Mouse (Mus musculus): ENCODE data around the gene Mlkl. TPM values are rescaled to one million over a fixed set of nuclear protein-coding genes. Genes with fewer than 3 reads are reported as not detected.
"Not testable (repeated sequence)": the region's sequence is repeated elsewhere in the genome, so short reads cannot be mapped to it uniquely, and the experiment has no call there.

Mlkl gene
- polyA plus RNA-seq, 1 experiment from 2014 or later: 2.5 TPM

GRCm38 (mm10) chr8:111291733-111292132 is 46.2 kb downstream of the Mlkl start:
- WGBS (ENCODE audit: insufficient replicate concordance): 86% methylated on average over 7 of the region's 7 CpGs

DNA sequence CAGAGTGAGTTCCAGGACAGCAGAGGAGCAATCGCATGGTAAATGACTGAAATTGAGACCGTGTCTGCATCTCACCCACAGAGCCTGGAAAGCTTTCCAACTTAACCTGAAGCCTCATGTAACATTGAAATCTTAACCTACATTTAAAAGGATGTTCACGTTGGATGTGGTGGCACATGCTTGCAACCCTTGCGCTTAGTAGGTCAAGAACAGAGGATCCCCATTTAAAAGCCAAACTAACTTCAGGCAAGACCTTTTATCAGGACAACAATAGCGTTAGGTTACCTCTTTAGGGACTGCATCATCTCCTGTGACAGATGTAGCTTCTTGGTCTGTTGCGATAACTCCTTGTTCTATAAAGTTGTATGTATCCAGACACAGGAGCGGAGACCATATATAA is 47.4 kb downstream of the Mlkl start:
- ATAC-seq (ENCODE audit: low read depth): no peak

More at GRCm38 (mm10) chr8:111291733-111292132, 46.2 kb downstream of the Mlkl start:
- Histone ChIP-seq H3K27me3 (no peaks in the 10 kb centered on the region), H3K9me3 (replicated peaks) (no peaks in the 10 kb centered on the region), H3K9ac (no peak overlapping the region), H3K27ac (no peak overlapping the region), H3K4me2 (no peak overlapping the region), H3K36me3 (peaks cover 96% of the 10 kb centered on the region), H3K4me1 (replicated peaks) (peaks cover 24% of the 10 kb centered on the region), H3K4me3 (replicated peaks) (no peak overlapping the region)
- DNase-seq (no peak), ATAC-seq (ENCODE audit: low read depth) (no peak)

GRCm38 (mm10) chr8:111285603-111286002 is 52.4 kb downstream of the Mlkl start:
- no peak overlapping the region for H3K4me2 ChIP-seq
- DNase-seq (no peak), ATAC-seq (ENCODE audit: low read depth) (no peak)
- H3K9me3 ChIP-seq (replicated peaks): no peaks in the 10 kb centered on the region
- no peak overlapping the region for H3K4me3 ChIP-seq (replicated peaks)
- WGBS (ENCODE audit: insufficient replicate concordance): 94% methylated on average over 4 of the region's 4 CpGs
- no peaks in the 10 kb centered on the region for H3K27me3 ChIP-seq
- no peak overlapping the region for H3K9ac ChIP-seq
- H3K4me1 ChIP-seq (replicated peaks): no peaks in the 10 kb centered on the region
- H3K27ac ChIP-seq: no peak overlapping the region
- H3K36me3 ChIP-seq: peaks cover 96% of the 10 kb centered on the region

More for the DNA sequence above, 47.4 kb downstream of the Mlkl start:
- no peak overlapping the region for H3K9ac ChIP-seq
- peaks cover 97% of the 10 kb centered on the region for H3K36me3 ChIP-seq
- H3K9me3 ChIP-seq (replicated peaks): no peaks in the 10 kb centered on the region
- H3K4me2 ChIP-seq: no peak overlapping the region
- H3K4me3 ChIP-seq (replicated peaks): no peak overlapping the region
- no peak overlapping the region for H3K27ac ChIP-seq
- H3K4me1 ChIP-seq (replicated peaks): peaks cover 15% of the 10 kb centered on the region
- no peaks in the 10 kb centered on the region for H3K27me3 ChIP-seq
- WGBS (ENCODE audit: insufficient replicate concordance): 94% methylated on average over 7 of the region's 7 CpGs
- DNase-seq: no peak

DNA sequence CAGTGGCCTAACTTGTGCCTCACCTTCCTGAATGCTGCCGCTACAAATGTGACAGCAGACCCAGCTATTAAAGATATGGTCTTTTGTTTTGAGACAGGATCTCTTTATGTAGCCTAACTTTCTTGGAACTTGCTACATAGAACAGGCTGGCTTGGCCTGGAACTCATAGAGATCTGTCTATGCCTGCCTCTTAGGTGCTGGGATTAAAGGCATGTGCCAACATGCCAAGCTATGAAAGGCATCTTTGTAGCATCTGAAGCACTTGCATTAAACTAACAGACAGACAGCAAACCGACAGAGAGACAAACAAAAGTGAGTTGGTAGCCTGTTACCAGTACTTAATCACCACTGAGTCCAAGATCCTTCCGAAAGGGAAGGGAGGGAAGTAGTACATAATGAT is 55.9 kb downstream of the Mlkl start:
- H3K4me2 ChIP-seq: no peak overlapping the region
- H3K27ac ChIP-seq: no peak overlapping the region
- 94% methylated on average over 3 of the region's 3 CpGs for WGBS (ENCODE audit: insufficient replicate concordance)
- H3K9ac ChIP-seq: no peak overlapping the region
- H3K36me3 ChIP-seq: peaks cover 96% of the 10 kb centered on the region
- H3K27me3 ChIP-seq: no peaks in the 10 kb centered on the region
- H3K9me3 ChIP-seq (replicated peaks): no peaks in the 10 kb centered on the region
- no peak for DNase-seq
- no peaks in the 10 kb centered on the region for H3K4me1 ChIP-seq (replicated peaks)
- H3K4me3 ChIP-seq (replicated peaks): no peak overlapping the region
- no peak for ATAC-seq (ENCODE audit: low read depth)

DNA sequence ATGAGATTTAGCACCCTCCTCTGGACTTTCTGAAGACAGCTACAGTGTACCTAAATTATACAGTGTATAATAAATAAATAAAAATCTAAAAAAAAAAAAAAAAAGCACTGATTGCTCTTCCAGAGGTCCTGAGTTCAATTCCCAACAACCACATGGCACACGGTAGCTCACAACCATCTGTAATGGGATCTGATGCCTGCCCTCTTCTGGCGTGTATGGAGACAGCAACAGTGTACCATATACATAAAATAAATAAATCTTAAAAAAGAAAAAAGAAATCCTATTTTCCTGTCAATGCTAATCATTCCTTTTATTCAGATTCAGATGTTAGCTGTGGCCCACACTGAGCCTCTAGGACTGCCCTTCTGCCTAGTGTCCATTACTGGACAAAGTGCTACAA is 69.7 kb downstream of the Mlkl start:
- WGBS (ENCODE audit: insufficient replicate concordance): 63% methylated on average over 2 of the region's 2 CpGs
- H3K27ac ChIP-seq: no peak overlapping the region
- no peak overlapping the region for H3K4me3 ChIP-seq (replicated peaks)
- H3K27me3 ChIP-seq: no peaks in the 10 kb centered on the region
- H3K4me2 ChIP-seq: no peak overlapping the region
- H3K9ac ChIP-seq: no peak overlapping the region
- no peak for DNase-seq
- no peaks in the 10 kb centered on the region for H3K9me3 ChIP-seq (replicated peaks)
- H3K36me3 ChIP-seq: peaks cover 32% of the 10 kb centered on the region
- ATAC-seq (ENCODE audit: low read depth): no peak
- H3K4me1 ChIP-seq (replicated peaks): no peaks in the 10 kb centered on the region

GRCm38 (mm10) chr8:111266161-111266560 is 71.8 kb downstream of the Mlkl start:
- H3K4me1 ChIP-seq (replicated peaks); H3K27ac ChIP-seq; ATAC-seq (ENCODE audit: low read depth); DNase-seq; H3K27me3 ChIP-seq; H3K4me3 ChIP-seq (replicated peaks); H3K9me3 ChIP-seq (replicated peaks); H3K4me2 ChIP-seq; H3K9ac ChIP-seq: not testable (repeated sequence)
- 72% methylated on average over 7 of the region's 7 CpGs for WGBS (ENCODE audit: insufficient replicate concordance)
- H3K36me3 ChIP-seq: peaks cover 15% of the 10 kb centered on the region

DNA sequence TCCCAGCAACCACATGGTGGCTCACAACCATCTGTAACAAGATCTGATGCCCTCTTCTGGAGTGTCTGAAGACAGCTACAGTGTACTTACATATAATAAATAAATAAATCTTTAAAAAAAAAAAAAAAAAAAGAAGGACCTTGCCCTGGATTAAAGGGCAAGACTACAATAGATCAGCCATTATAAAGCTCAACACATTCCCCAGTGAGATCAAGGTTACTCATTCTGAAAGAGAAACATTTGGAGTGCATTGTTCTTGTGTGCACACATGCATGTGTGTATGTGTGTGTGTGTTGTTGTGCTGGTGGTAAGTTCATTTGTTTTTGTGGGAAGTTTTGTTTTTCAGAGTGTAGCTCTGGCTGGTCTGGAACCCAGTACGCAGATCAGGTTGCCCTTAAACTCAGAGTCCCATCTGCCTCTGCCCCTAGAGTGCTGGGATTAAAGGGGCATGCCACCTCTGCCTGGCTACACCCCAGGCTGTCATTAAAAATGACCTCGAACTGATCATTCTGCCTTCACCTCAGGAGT is 73.2 kb downstream of the Mlkl start:
- H3K9ac ChIP-seq: no peak overlapping the region
- peaks cover 10% of the 10 kb centered on the region for H3K4me1 ChIP-seq (replicated peaks)
- no peak overlapping the region for H3K4me3 ChIP-seq (replicated peaks)
- no peaks in the 10 kb centered on the region for H3K9me3 ChIP-seq (replicated peaks)
- WGBS (ENCODE audit: insufficient replicate concordance): 64% methylated on average over 2 of the region's 2 CpGs
- H3K27me3 ChIP-seq: peaks cover 16% of the 10 kb centered on the region; the same call in 1 of the 2 replicates
- peaks cover 4% of the 10 kb centered on the region; the same call in 1 of the 2 replicates for H3K36me3 ChIP-seq
- H3K4me2 ChIP-seq: no peak overlapping the region
- ATAC-seq (ENCODE audit: low read depth) (no peak), DNase-seq (no peak)
- H3K27ac ChIP-seq: no peak overlapping the region

- H3K4me3 ChIP-seq (replicated peaks): no peak overlapping the region
- H3K27me3 ChIP-seq: peaks cover 18% of the 10 kb centered on the region; the same call in 1 of the 2 replicates
- H3K4me2 ChIP-seq: no peak overlapping the region
- DNase-seq (peak; percentile 33), ATAC-seq (ENCODE audit: low read depth) (no peak)
- H3K36me3 ChIP-seq: no peaks in the 10 kb centered on the region
- H3K4me1 ChIP-seq (replicated peaks): peaks cover 24% of the 10 kb centered on the region
- 14% methylated on average over 4 of the region's 4 CpGs for WGBS (ENCODE audit: insufficient replicate concordance)
- H3K27ac ChIP-seq: no peak overlapping the region
- H3K9ac ChIP-seq: no peak overlapping the region
- H3K9me3 ChIP-seq (replicated peaks): no peaks in the 10 kb centered on the region
Measured at GRCm38 (mm10) chr8:111261981-111262381, 76.0 kb downstream of the Mlkl start.

Other genes starting within 250 kb of the Mlkl start
- not detected in 2 replicates for gene Clec18a, start 245.8 kb downstream of the Mlkl start, polyA plus RNA-seq (2015; fragmentation: Nextera tagmentation; extraction: Ambion mirVana)
- 2.9 and 3.9 TPM in 2 replicates for gene Pdpr, start 243.5 kb downstream of the Mlkl start, polyA plus RNA-seq (2015; fragmentation: Nextera tagmentation; extraction: Ambion mirVana)
- gene Glg1, start 79.0 kb downstream of the Mlkl start, polyA plus RNA-seq (2015; fragmentation: Nextera tagmentation; extraction: Ambion mirVana): 14.3 and 17.1 TPM in 2 replicates
- gene Rfwd3, start 38.0 kb downstream of the Mlkl start, polyA plus RNA-seq (2015; fragmentation: Nextera tagmentation; extraction: Ambion mirVana): 45.7 and 60.4 TPM in 2 replicates
- gene Fa2h, start 55.6 kb upstream of the Mlkl start, polyA plus RNA-seq (2015; fragmentation: Nextera tagmentation; extraction: Ambion mirVana): not detected in 2 replicates
- gene Wdr59, start 183.9 kb upstream of the Mlkl start, polyA plus RNA-seq (2015; fragmentation: Nextera tagmentation; extraction: Ambion mirVana): 1.8 and 2.5 TPM in 2 replicates
- 5.3 and 5.7 TPM in 2 replicates for gene Znrf1, start 197.9 kb upstream of the Mlkl start, polyA plus RNA-seq (2015; fragmentation: Nextera tagmentation; extraction: Ambion mirVana)